Mouse (Mus musculus) thymus, postnatal 36 days (tissue): ENCODE results near the gene Pebp1.

Experiments used
- DNase-seq, 2 experiments: peaks; one replicate each; pipeline ENCODE4 v3.0.0; 2022; ENCODE audit warnings: mixed read lengths in 2 of 2

The Pebp1 gene

GRCm38 (mm10) chr5:117236540-117236939 is 50.9 kb downstream of the Pebp1 start:
- DNase-seq: no peak
